Mouse (Mus musculus) neural tube, embryonic 14.5 days (tissue): ENCODE measurements around the gene Col6a5. TPM values are rescaled to one million over a fixed set of nuclear protein-coding genes. Genes with fewer than 3 reads are reported as not detected.
"Not testable (repeated sequence)": the region's sequence is repeated elsewhere in the genome, so short reads cannot be mapped to it uniquely, and the experiment has no call there.

Experiments
- ATAC-seq: fragments of 200-750 bp; cut with Nextera tagmentation; 2 replicates; pipeline ENCODE4 v1.8.0; 2017; ENCODE audit warnings: low read depth, mild to moderate bottlenecking, moderate TSS enrichment, moderate library complexity
- H3K27ac ChIP-seq: fragments of 300-500 bp; sonication (generic); 2 replicates; pipeline ENCODE4 v1.5.1; 2014; ENCODE audit warnings: low read depth, mild to moderate bottlenecking, control low read depth, low read length, moderate library complexity, mixed read lengths
- H3K27me3 ChIP-seq: fragments of 300-500 bp; sonication (generic); 2 replicates; pipeline ENCODE4 v1.6.1; 2014; ENCODE audit warnings: low read length; ENCODE audit not compliant: control insufficient read depth, insufficient read depth
- H3K36me3 ChIP-seq: fragments of 300-500 bp; sonication (generic); 2 replicates; pipeline ENCODE4 v1.6.1; 2014; ENCODE audit warnings: low read length, mixed read lengths; ENCODE audit not compliant: control insufficient read depth, insufficient read depth
- H3K4me1 ChIP-seq: fragments of 300-500 bp; sonication (generic); 2 replicates; pipeline ENCODE4 v1.6.1; 2014; ENCODE audit warnings: low read length; ENCODE audit not compliant: control insufficient read depth, insufficient read depth
- H3K4me2 ChIP-seq: fragments of 300-500 bp; sonication (generic); 2 replicates; pipeline ENCODE4 v1.6.1; 2014; ENCODE audit warnings: mild to moderate bottlenecking, low read depth, low read length, control low read depth
- H3K4me3 ChIP-seq: fragments of 300-500 bp; sonication (generic); 2 replicates; pipeline ENCODE4 v1.5.1; 2014; ENCODE audit warnings: low read depth, low read length, control low read depth, mixed read lengths
- H3K9ac ChIP-seq: fragments of 300-500 bp; sonication (generic); replicated peaks from 2 replicates; pipeline ENCODE4 v1.6.1; 2014; ENCODE audit warnings: low read depth, mild to moderate bottlenecking, control low read depth, low read length, mixed read lengths
- H3K9me3 ChIP-seq: fragments of 300-500 bp; sonication (generic); 2 replicates; pipeline ENCODE4 v1.6.1; 2016; ENCODE audit warnings: low read length; ENCODE audit not compliant: control insufficient read depth
- WGBS: fragments of 180-500 bp; shearing (Covaris S2); extraction: QIAGEN DNeasy Blood & Tissue Kit; methylation state at CpG from one replicate; pipeline ENCODE4 v1.1.7; 2014; 5-methylcytosine and 5-hydroxymethylcytosine counted together
- polyA plus RNA-seq: library from polyadenylated mRNA; unstranded; fragments of >200 nt; fragmentation: Nextera tagmentation; extraction: Ambion mirVana; gene quantifications from 2 replicates; pipeline ENCODE4 v1.2.1, GENCODE M21; 2014

The Col6a5 gene
- polyA plus RNA-seq, 1 experiment from 2014 or later = 0.46 TPM

GRCm38 (mm10) chr9:105847261-105847660 lies 113.2 kb downstream of the Col6a5 start:
- Histone ChIP-seq H3K4me3 (no peak overlapping the region), H3K36me3 (no peaks in the 10 kb centered on the region), H3K9me3 (no peaks in the 10 kb centered on the region), H3K4me1 (no peaks in the 10 kb centered on the region), H3K27ac (no peak overlapping the region), H3K27me3 (no peaks in the 10 kb centered on the region), H3K9ac (no peak overlapping the region), H3K4me2 (no peak overlapping the region)
- WGBS = 95% methylated on average over 5 of the region's 5 CpGs
- ATAC-seq = no peak

GRCm38 (mm10) chr9:105841386-105841785 lies 119.1 kb downstream of the Col6a5 start:
- WGBS = 56% methylated on average over 5 of the region's 5 CpGs

GRCm38 (mm10) chr9:105839147-105839515 lies 121.3 kb downstream of the Col6a5 start:
- H3K9ac ChIP-seq = no peak overlapping the region
- H3K27ac ChIP-seq = no peak overlapping the region
- no peak for ATAC-seq
- H3K4me1 ChIP-seq = 0 out of 2 replicates have a peak, but pooled peaks cover 3% of the 10 kb centered on the region
- 91% methylated on average over 5 of the region's 5 CpGs for WGBS
- H3K4me3 ChIP-seq = no peak overlapping the region
- H3K36me3 ChIP-seq = no peaks in the 10 kb centered on the region
- H3K4me2 ChIP-seq = no peak overlapping the region
- H3K9me3 ChIP-seq = no peaks in the 10 kb centered on the region
- no peaks in the 10 kb centered on the region for H3K27me3 ChIP-seq

More at GRCm38 (mm10) chr9:105841386-105841785, 119.1 kb downstream of the Col6a5 start:
- not testable (repeated sequence) for H3K4me2 ChIP-seq, H3K9me3 ChIP-seq, H3K9ac ChIP-seq, H3K36me3 ChIP-seq, H3K27ac ChIP-seq, H3K4me1 ChIP-seq, ATAC-seq, H3K27me3 ChIP-seq, H3K4me3 ChIP-seq

- no peaks in the 10 kb centered on the region for H3K9me3 ChIP-seq
- no peaks in the 10 kb centered on the region for H3K36me3 ChIP-seq
- 91% methylated on average over 4 of the region's 4 CpGs for WGBS
- no peak overlapping the region for H3K9ac ChIP-seq
- no peaks in the 10 kb centered on the region for H3K27me3 ChIP-seq
- H3K4me1 ChIP-seq = 0 out of 2 replicates have a peak, but pooled peaks cover 3% of the 10 kb centered on the region
- ATAC-seq = no peak
- H3K27ac ChIP-seq = no peak overlapping the region
- H3K4me2 ChIP-seq = no peak overlapping the region
- no peak overlapping the region for H3K4me3 ChIP-seq
These were observed 121.9 kb downstream of the Col6a5 start for GRCm38 (mm10) chr9:105838396-105839146.

GRCm38 (mm10) chr9:105835587-105835986 lies 124.9 kb downstream of the Col6a5 start:
- no peak for ATAC-seq
- Histone ChIP-seq H3K36me3 (no peaks in the 10 kb centered on the region), H3K4me1 (0 out of 2 replicates have a peak, but pooled peaks cover 3% of the 10 kb centered on the region), H3K27ac (no peak overlapping the region), H3K27me3 (no peaks in the 10 kb centered on the region), H3K9me3 (no peaks in the 10 kb centered on the region), H3K9ac (no peak overlapping the region), H3K4me2 (no peak overlapping the region), H3K4me3 (no peak overlapping the region)
- 72% methylated on average over 7 of the region's 7 CpGs for WGBS

- WGBS = 22% methylated on average over 4 of the region's 4 CpGs
- no peak for ATAC-seq
- Histone ChIP-seq H3K4me3 (no peak overlapping the region), H3K27ac (no peak overlapping the region), H3K9ac (no peak overlapping the region), H3K4me2 (no peak overlapping the region), H3K9me3 (no peaks in the 10 kb centered on the region), H3K4me1 (0 out of 2 replicates have a peak, but pooled peaks cover 3% of the 10 kb centered on the region), H3K36me3 (no peaks in the 10 kb centered on the region), H3K27me3 (no peaks in the 10 kb centered on the region)
These were observed 125.6 kb downstream of the Col6a5 start for GRCm38 (mm10) chr9:105834799-105835198.

GRCm38 (mm10) chr9:105831291-105831690 lies 129.2 kb downstream of the Col6a5 start:
- Histone ChIP-seq H3K4me2 (no peak overlapping the region), H3K4me3 (no peak overlapping the region), H3K27ac (no peak overlapping the region), H3K9me3 (no peaks in the 10 kb centered on the region), H3K9ac (no peak overlapping the region), H3K27me3 (0 out of 2 replicates have a peak, but pooled peaks cover 2% of the 10 kb centered on the region), H3K4me1 (0 out of 2 replicates have a peak, but pooled peaks cover 3% of the 10 kb centered on the region), H3K36me3 (no peaks in the 10 kb centered on the region)
- WGBS = 90% methylated on average over 9 of the region's 9 CpGs
- no peak for ATAC-seq

GRCm38 (mm10) chr9:105827791-105828385 lies 132.6 kb downstream of the Col6a5 start, which contains the start of gene Col6a6:
Col6a6 (minus strand) TSS chr9:105828160.
- ATAC-seq = no peak
- no peak within 1 kb of the TSS for H3K9ac ChIP-seq
- 0 out of 2 replicates have a peak, but pooled peaks cover 2% of the 10 kb centered on the region for H3K27me3 ChIP-seq
- no peaks in the 10 kb centered on the region for H3K36me3 ChIP-seq
- no peak within 1 kb of the TSS for H3K27ac ChIP-seq
- H3K4me2 ChIP-seq = no peak within 1 kb of the TSS
- no peaks in the 10 kb centered on the region for H3K4me1 ChIP-seq
- 23% methylated on average over 20 of the region's 20 CpGs for WGBS
- no peaks in the 10 kb centered on the region for H3K9me3 ChIP-seq
- no peak within 1 kb of the TSS for H3K4me3 ChIP-seq

GRCm38 (mm10) chr9:105827076-105827647 lies 133.3 kb downstream of the Col6a5 start:
- Histone ChIP-seq H3K27ac (no peak overlapping the region), H3K9ac (no peak overlapping the region), H3K9me3 (no peaks in the 10 kb centered on the region), H3K36me3 (no peaks in the 10 kb centered on the region), H3K4me2 (no peak overlapping the region), H3K4me1 (no peaks in the 10 kb centered on the region), H3K27me3 (0 out of 2 replicates have a peak, but pooled peaks cover 2% of the 10 kb centered on the region), H3K4me3 (no peak overlapping the region)
- ATAC-seq = no peak
- WGBS = 73% methylated on average over 8 of the region's 8 CpGs
